Comparison of ENCODE assay signal across 8 mouse cellular contexts in the genomic region with DNA sequence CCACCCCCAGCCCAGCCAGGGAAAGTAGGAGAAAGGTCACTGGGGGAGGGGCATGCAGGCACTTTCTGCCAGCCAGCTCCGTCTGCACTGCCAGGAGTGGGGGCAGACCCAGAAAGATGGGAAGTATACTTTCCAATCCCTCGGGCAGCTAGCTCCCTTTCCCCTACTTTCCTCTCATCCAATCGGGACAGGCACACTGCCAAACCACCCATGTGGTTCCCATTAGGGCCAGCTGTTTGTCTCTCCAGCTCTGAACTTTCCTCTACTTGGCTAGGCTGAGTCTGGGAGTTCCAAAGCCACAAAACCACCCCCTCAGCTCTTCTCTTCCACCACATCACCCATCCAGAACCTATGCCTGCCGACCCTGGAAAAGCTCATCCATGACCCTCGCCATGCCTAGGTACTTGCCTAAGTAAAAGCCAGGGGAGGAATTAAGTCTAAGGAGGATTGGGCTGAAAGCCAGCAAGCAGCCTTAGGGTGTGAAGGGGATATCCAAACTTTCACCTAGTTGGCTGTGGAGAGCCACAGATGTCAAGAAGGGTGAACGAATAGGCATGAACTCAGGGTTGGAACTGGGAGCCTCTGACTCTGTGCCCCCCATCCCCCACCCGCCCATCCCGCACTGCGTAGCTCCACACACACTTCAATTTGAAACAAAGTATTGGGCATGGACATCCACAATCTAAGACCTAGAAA. TPM values are rescaled to one million over a fixed set of nuclear protein-coding genes. Genes with fewer than 3 reads are reported as not detected.
DNase-seq lines count a peak whose midpoint lies in the region; ATAC-seq and TF ChIP-seq lines count a peak whose summit lies in the region.

No protein-coding gene starts in this region.

- intact Hi-C loops in heart, postnatal 36 days (cut with DNase I) = loop anchor here (2.0 kb wide), 1 partner anchor 23 kb away; no protein-coding TSS in a partner anchor

- no peak overlapping the region for H3K4me3 ChIP-seq in MEL (ENCODE audit: control insufficient read depth in 1 of 2, insufficient read depth in 1 of 2, low read depth in 2 of 2, low read length in 2 of 2)
- peak overlapping the region; percentile 63 for H3K4me3 ChIP-seq in liver, embryonic 15.5 days (replicated peaks)

- no peak for TF ChIP-seq RAD21 in MEL (IDR thresholded peaks at IDR 0.05; ENCODE audit: low read depth, low read length)

- no peak overlapping the region for H3K9ac ChIP-seq in MEL (ENCODE audit: control insufficient read depth, low read depth, low read length, poor library complexity, severe bottlenecking)
- no peak overlapping the region for H3K9ac ChIP-seq in liver, embryonic 15.5 days

- peak; percentile 28 for DNase-seq in MEL (ENCODE audit: low read depth, low spot score)
- DNase-seq in cerebellum, adult 8-10 months = peak; percentile 28
- DNase-seq in forelimb bud, embryonic 11.5 days (ENCODE audit: low read depth, low spot score) = peak; percentile 94
- DNase-seq in heart, postnatal 36 days = peak; percentile 95 to 97
- DNase-seq in layer of hippocampus, adult 18-20 months (ENCODE audit: low spot score in 2 of 2) = peak; percentile 81 to 91
- peak; percentile 91 for DNase-seq in ovary, postnatal 36 days (ENCODE audit: low spot score)
- DNase-seq in natural killer cell, adult 2 months (ENCODE audit: low spot score in 2 of 2) = no peak

- H3K9me3 ChIP-seq in MEL (replicated peaks; ENCODE audit: insufficient read depth, low read length) = no peaks in the 10 kb centered on the region
- no peaks in the 10 kb centered on the region for H3K9me3 ChIP-seq in liver, embryonic 15.5 days (replicated peaks)

- peak; percentile 62 for ATAC-seq in liver, embryonic 15.5 days (ENCODE audit: insufficient read depth)

- H3K27ac ChIP-seq in MEL (ENCODE audit: control insufficient read depth, low read depth, low read length) = no peak overlapping the region
- peak overlapping the region; percentile 77 for H3K27ac ChIP-seq in liver, embryonic 15.5 days (replicated peaks)

- no peak for TF ChIP-seq POLR2A in MEL (IDR thresholded peaks at IDR 0.05; ENCODE audit: control insufficient read depth in 1 of 2, insufficient read depth in 1 of 2, low read depth in 1 of 2, low read length in 2 of 2, poor library complexity in 1 of 2)

- 47% methylated on average over 9 of the region's 9 CpGs for WGBS in liver, embryonic 15.5 days (ENCODE audit: insufficient replicate concordance)

- TF ChIP-seq EP300 in MEL (IDR thresholded peaks at IDR 0.05; ENCODE audit: low read depth in 1 of 2, low read length in 2 of 2) = no peak

- H3K4me1 ChIP-seq in MEL (ENCODE audit: control insufficient read depth in 1 of 2, insufficient read depth in 2 of 2, low read length in 2 of 2) = peaks cover 0 to 22% of the 10 kb centered on the region in 2 experiments; a peak in 2 of 4 replicates
- H3K4me1 ChIP-seq in liver, embryonic 15.5 days (replicated peaks) = peaks cover 52% of the 10 kb centered on the region

- H3K79me2 ChIP-seq in MEL (ENCODE audit: control insufficient read depth, insufficient read depth, low read length, poor library complexity) = no peaks in the 10 kb centered on the region; the same call in 1 of the 2 replicates

- H3K27me3 ChIP-seq in MEL (ENCODE audit: control insufficient read depth in 1 of 2, insufficient read depth in 2 of 2, low read length in 2 of 2) = no peaks in the 10 kb centered on the region
- peaks cover 12% of the 10 kb centered on the region for H3K27me3 ChIP-seq in liver, embryonic 15.5 days

- H3K36me3 ChIP-seq in MEL (ENCODE audit: control insufficient read depth in 1 of 2, insufficient read depth in 2 of 2, low read length in 2 of 2) = peaks cover 0 to 14% of the 10 kb centered on the region in 2 experiments; a peak in 2 of 4 replicates
- H3K36me3 ChIP-seq in liver, embryonic 15.5 days (replicated peaks) = peaks cover 28% of the 10 kb centered on the region

- TF ChIP-seq CTCF in MEL (IDR thresholded peaks at IDR 0.05 in 2 of 3, conservative IDR thresholded peaks at IDR 0.05 in 1 of 3; ENCODE audit: control insufficient read depth in 1 of 3, insufficient read depth in 1 of 3, low read depth in 2 of 3, low read length in 3 of 3, poor library complexity in 1 of 3, severe bottlenecking in 1 of 3) = no peak

- peak overlapping the region; percentile 91 for H3K4me2 ChIP-seq in liver, embryonic 15.5 days

TF ChIP-seq in MEL, 35 proteins besides CTCF, POLR2A, EP300 and RAD21:
- TF ChIP-seq BHLHE40 (IDR thresholded peaks at IDR 0.05; ENCODE audit: borderline replicate concordance, low read depth, low read length) (no peak), POLR2AphosphoS2 (IDR thresholded peaks at IDR 0.05; ENCODE audit: low read length) (no peak), ETS1 (IDR thresholded peaks at IDR 0.05; ENCODE audit: low read depth, low read length) (peak; percentile 64; the same call in 1 of the 2 replicates)

RNA-seq across cellular contexts. Expression of gene Angptl4, which starts 2.2 kb away (rescaled TPM):
- 11.7 and 13.5 TPM in 2 replicates for total RNA-seq in MEL (2012; rRNA removed)
- polyA plus RNA-seq in MEL (2012; ENCODE audit: insufficient read depth in 1 of 2, insufficient read length in 2 of 2, low read depth in 1 of 2, low replicate concordance in 2 of 2, missing spikeins in 1 of 2) = 10 to 100 TPM in 1 of 2 experiments, not detected in 1; 15.8 TPM
- total RNA-seq in heart, postnatal 36 days (2021) = 10 to 100 TPM; 18.2 to 58.8 TPM
- total RNA-seq in layer of hippocampus, adult 18-20 months (2021) = 1 to 10 TPM; 2.6 to 3.5 TPM
- polyA plus RNA-seq in liver, embryonic 15.5 days (2015; fragmentation: Nextera tagmentation; extraction: Ambion mirVana) = 23.0 and 27.6 TPM in 2 replicates

RNA-seq across cellular contexts. Expression of gene Rab11b, which starts 19.1 kb away (rescaled TPM):
- total RNA-seq in MEL (2012; rRNA removed) = 24.0 and 26.3 TPM in 2 replicates
- polyA plus RNA-seq in MEL (2012; ENCODE audit: insufficient read depth in 1 of 2, insufficient read length in 2 of 2, low read depth in 1 of 2, low replicate concordance in 2 of 2, missing spikeins in 1 of 2) = 100 to 1,000 TPM in 1 of 2 experiments, not detected in 1; 105 TPM
- 100 to 1,000 TPM; 269 to 304 TPM for total RNA-seq in heart, postnatal 36 days (2021)
- total RNA-seq in layer of hippocampus, adult 18-20 months (2021) = 100 to 1,000 TPM; 341 to 345 TPM
- 111 and 116 TPM in 2 replicates for polyA plus RNA-seq in liver, embryonic 15.5 days (2015; fragmentation: Nextera tagmentation; extraction: Ambion mirVana)

RNA-seq across cellular contexts. Expression of gene Kank3, which starts 30.9 kb away (rescaled TPM):
- 5.0 and 5.2 TPM in 2 replicates for total RNA-seq in MEL (2012; rRNA removed)
- polyA plus RNA-seq in MEL (2012; ENCODE audit: insufficient read depth in 1 of 2, insufficient read length in 2 of 2, low read depth in 1 of 2, low replicate concordance in 2 of 2, missing spikeins in 1 of 2) = 1 to 10 TPM in 1 of 2 experiments, not detected in 1; 5.5 TPM
- total RNA-seq in heart, postnatal 36 days (2021) = 10 to 100 TPM; 55.7 to 81.7 TPM
- total RNA-seq in layer of hippocampus, adult 18-20 months (2021) = 10 to 100 TPM; 27.6 to 28.8 TPM
- 10.4 and 12.8 TPM in 2 replicates for polyA plus RNA-seq in liver, embryonic 15.5 days (2015; fragmentation: Nextera tagmentation; extraction: Ambion mirVana)

RNA-seq across cellular contexts. Expression of gene Rps28, which starts 44.9 kb away (rescaled TPM):
- total RNA-seq in MEL (2012; rRNA removed) = 3,378 and 3,556 TPM in 2 replicates
- 1,000 to 10,000 TPM in 1 of 2 experiments, 100 to 1,000 TPM in 1; 994 to 2,154 TPM for polyA plus RNA-seq in MEL (2012; ENCODE audit: insufficient read depth in 1 of 2, insufficient read length in 2 of 2, low read depth in 1 of 2, low replicate concordance in 2 of 2, missing spikeins in 1 of 2)
- 100 to 1,000 TPM; 764 to 784 TPM for total RNA-seq in heart, postnatal 36 days (2021)
- total RNA-seq in layer of hippocampus, adult 18-20 months (2021) = 100 to 1,000 TPM; 756 to 834 TPM
- 356 and 444 TPM in 2 replicates for polyA plus RNA-seq in liver, embryonic 15.5 days (2015; fragmentation: Nextera tagmentation; extraction: Ambion mirVana)

RNA-seq across cellular contexts. Expression of gene Ndufa7, which starts 45.0 kb away (rescaled TPM):
- 359 and 370 TPM in 2 replicates for total RNA-seq in MEL (2012; rRNA removed)
- polyA plus RNA-seq in MEL (2012; ENCODE audit: insufficient read depth in 1 of 2, insufficient read length in 2 of 2, low read depth in 1 of 2, low replicate concordance in 2 of 2, missing spikeins in 1 of 2) = 100 to 1,000 TPM in 1 of 2 experiments, not detected in 1; 326 TPM
- 100 to 1,000 TPM; 648 to 672 TPM for total RNA-seq in heart, postnatal 36 days (2021)
- 100 to 1,000 TPM; 199 to 208 TPM for total RNA-seq in layer of hippocampus, adult 18-20 months (2021)
- 240 and 251 TPM in 2 replicates for polyA plus RNA-seq in liver, embryonic 15.5 days (2015; fragmentation: Nextera tagmentation; extraction: Ambion mirVana)

Comparison
In these comparisons a context has a peak if more than half of its experiments do, and no peak if none do; other contexts are left out.
1. DNase-seq: peak in MEL (single experiment), cerebellum, adult 8-10 months (single experiment), forelimb bud, embryonic 11.5 days (single experiment), heart, postnatal 36 days (2 of 2), layer of hippocampus, adult 18-20 months (2 of 2) and ovary, postnatal 36 days (single experiment); none in natural killer cell, adult 2 months (0 of 2).